Mouse (Mus musculus): ENCODE results near the gene Card19. TPM values are rescaled to one million over a fixed set of nuclear protein-coding genes. Genes with fewer than 3 reads are reported as not detected.

The Card19 gene
- polyA plus RNA-seq, 1 experiment from 2014 or later = 77.0 TPM

DNA sequence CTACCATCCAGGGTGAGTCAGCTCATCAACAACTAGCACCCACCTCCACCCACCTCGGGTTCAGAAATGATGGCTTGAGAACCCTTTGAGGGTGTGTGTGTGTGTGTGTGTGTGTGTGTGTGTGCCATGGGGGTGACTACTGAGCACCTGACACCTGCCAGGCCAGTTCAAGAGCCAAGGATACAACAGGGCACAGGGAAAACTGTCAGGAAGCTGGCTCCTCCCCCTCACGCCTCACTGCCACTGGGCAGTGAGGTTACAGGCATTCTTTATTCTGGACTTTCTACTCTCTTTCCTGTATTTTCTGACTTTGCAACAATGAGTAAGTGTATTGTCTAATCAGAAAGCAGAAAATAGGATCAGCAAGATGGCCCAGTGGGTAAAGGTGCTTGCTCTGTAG lies 33.8 kb upstream of the Card19 start:
- WGBS = 54% methylated on average over 2 of the region's 2 CpGs
- H3K27me3 ChIP-seq (ENCODE audit: insufficient read depth, low read length) = no peaks in the 10 kb centered on the region
- DNase-seq (ENCODE audit: low spot score) = peak; percentile 44
- no peak overlapping the region for H3K4me2 ChIP-seq (ENCODE audit: low read length)
- H3K4me1 ChIP-seq (replicated peaks; ENCODE audit: insufficient read depth, low read length) = peaks cover 7% of the 10 kb centered on the region; the same call in 1 of the 2 replicates
- H3K4me3 ChIP-seq (replicated peaks; ENCODE audit: low read depth, low read length) = no peak overlapping the region
- peak; percentile 71 for ATAC-seq (replicated peaks; ENCODE audit: low FRiP score, low read depth)
- no peak overlapping the region for H3K9ac ChIP-seq (ENCODE audit: low read depth, low read length)
- no peaks in the 10 kb centered on the region for H3K36me3 ChIP-seq (ENCODE audit: insufficient read depth, low read length)
- no peaks in the 10 kb centered on the region for H3K9me3 ChIP-seq (replicated peaks; ENCODE audit: low read length)
- no peak for TF ChIP-seq CTCF (IDR thresholded peaks at IDR 0.05; ENCODE audit: low read depth)
- H3K27ac ChIP-seq = no peak overlapping the region

DNA sequence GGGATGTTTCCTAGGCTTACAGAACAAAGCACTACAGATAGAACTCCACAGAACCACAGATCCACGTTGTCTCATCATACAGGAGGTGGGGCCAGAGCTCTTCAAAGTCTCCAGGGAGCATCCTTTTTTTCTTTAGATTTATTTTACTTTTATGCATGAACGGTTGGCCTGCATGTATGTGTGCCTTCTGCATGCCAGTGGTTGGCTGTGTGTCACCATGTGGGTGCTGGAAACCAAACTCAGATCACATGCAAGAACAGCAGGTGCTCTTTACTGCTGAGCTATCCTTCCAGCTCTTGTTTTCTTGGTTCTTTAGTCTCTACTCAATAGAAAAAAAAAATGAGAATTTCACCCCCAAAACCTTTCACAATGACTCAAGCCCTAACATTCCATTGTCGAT lies 33.1 kb upstream of the Card19 start:
- peaks cover 7% of the 10 kb centered on the region; the same call in 1 of the 2 replicates for H3K4me1 ChIP-seq (replicated peaks; ENCODE audit: insufficient read depth, low read length)

DNA sequence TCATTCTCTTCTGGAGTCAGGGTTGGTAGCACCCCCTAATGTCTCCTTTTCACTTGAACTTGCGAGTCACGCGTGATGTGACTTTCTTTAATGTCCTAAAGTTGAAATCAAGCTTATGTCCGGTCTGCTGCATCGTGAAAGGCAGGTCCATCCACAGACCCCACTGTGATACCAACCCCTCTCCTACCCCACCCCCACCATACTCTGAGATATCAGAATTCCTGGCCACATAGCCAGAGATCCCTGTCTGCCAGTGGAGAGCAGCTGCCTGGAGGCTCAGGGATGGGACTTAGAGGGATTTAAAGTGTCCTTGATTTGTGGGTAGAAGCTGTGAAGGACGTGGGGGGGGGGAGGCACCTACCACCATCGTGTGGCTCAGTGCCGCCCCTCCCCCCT lies 32.6 kb upstream of the Card19 start, which contains the start of gene Susd3:
Susd3 (minus strand) TSS at position 240 of the 396 bp plus-strand sequence.
- WGBS = 12% methylated on average over 8 of the region's 8 CpGs
- Histone ChIP-seq H3K9ac (ENCODE audit: low read depth, low read length) (peak within 1 kb of the TSS; percentile 53; the same call in 1 of the 2 replicates), H3K4me1 (replicated peaks; ENCODE audit: insufficient read depth, low read length) (peaks cover 7% of the 10 kb centered on the region; the same call in 1 of the 2 replicates)

More for the DNA sequence above, 33.1 kb upstream of the Card19 start:
- Histone ChIP-seq H3K27me3 (ENCODE audit: insufficient read depth, low read length) (no peaks in the 10 kb centered on the region), H3K9ac (ENCODE audit: low read depth, low read length) (no peak overlapping the region), H3K36me3 (ENCODE audit: insufficient read depth, low read length) (no peaks in the 10 kb centered on the region), H3K4me3 (replicated peaks; ENCODE audit: low read depth, low read length) (no peak overlapping the region), H3K27ac (peak overlapping the region; percentile 19; the same call in 1 of the 2 replicates), H3K4me2 (ENCODE audit: low read length) (no peak overlapping the region), H3K9me3 (replicated peaks; ENCODE audit: low read length) (no peaks in the 10 kb centered on the region)
- no peak for DNase-seq (ENCODE audit: low spot score)
- WGBS = 60% methylated on average over 3 of the region's 3 CpGs
- no peak for TF ChIP-seq CTCF (IDR thresholded peaks at IDR 0.05; ENCODE audit: low read depth)
- ATAC-seq (replicated peaks; ENCODE audit: low FRiP score, low read depth) = no peak

DNA sequence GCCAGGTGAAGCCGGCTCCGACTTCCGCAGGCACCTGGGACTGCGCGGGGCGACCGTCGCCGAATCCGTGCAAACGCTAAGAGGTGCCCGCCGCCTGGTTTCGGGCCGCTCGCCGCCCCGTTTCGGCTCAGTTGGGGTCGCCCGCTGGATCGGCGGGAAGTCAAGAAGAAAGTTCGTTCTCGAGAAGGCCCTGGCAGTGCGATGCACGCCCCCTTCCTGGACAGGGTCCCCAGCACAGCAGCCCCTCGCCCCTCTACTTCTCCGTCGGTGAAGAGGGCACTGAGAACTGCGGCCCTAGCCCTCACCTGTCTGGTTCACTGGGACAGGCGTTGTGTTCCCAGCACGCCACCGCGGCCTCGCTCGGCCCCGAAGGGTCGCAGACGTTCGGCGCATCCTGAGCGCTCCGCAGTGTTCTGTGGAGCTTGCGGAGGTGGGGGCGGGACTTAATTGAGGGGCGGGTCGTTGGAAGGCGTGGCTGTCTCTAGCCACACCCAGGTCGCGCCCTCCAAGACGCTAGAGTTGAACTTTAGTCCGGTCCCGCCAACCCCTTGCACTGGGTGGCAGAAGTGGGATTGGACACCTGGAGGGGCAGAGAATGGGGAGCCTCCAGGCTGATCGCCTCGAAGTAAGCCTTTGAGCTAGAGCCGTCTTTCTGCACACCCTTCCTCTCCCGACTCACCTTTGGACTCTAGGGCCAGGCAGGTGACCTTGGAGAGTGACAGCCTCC lies 32.1 kb upstream of the Card19 start:
- DNase-seq (ENCODE audit: low spot score) = peak; percentile 42
- H3K36me3 ChIP-seq (ENCODE audit: insufficient read depth, low read length) = no peaks in the 10 kb centered on the region

More for the DNA sequence above, 32.6 kb upstream of the Card19 start, which contains the start of gene Susd3:
- Histone ChIP-seq H3K4me2 (ENCODE audit: low read length) (peak within 1 kb of the TSS; percentile 66), H3K9me3 (replicated peaks; ENCODE audit: low read length) (no peaks in the 10 kb centered on the region), H3K36me3 (ENCODE audit: insufficient read depth, low read length) (no peaks in the 10 kb centered on the region), H3K27me3 (ENCODE audit: insufficient read depth, low read length) (no peaks in the 10 kb centered on the region), H3K4me3 (replicated peaks; ENCODE audit: low read depth, low read length) (peak within 1 kb of the TSS; percentile 39), H3K27ac (peak within 1 kb of the TSS; percentile 51)
- ATAC-seq (replicated peaks; ENCODE audit: low FRiP score, low read depth) = no peak
- TF ChIP-seq CTCF (IDR thresholded peaks at IDR 0.05; ENCODE audit: low read depth) = no peak
- no peak for DNase-seq (ENCODE audit: low spot score)

DNA sequence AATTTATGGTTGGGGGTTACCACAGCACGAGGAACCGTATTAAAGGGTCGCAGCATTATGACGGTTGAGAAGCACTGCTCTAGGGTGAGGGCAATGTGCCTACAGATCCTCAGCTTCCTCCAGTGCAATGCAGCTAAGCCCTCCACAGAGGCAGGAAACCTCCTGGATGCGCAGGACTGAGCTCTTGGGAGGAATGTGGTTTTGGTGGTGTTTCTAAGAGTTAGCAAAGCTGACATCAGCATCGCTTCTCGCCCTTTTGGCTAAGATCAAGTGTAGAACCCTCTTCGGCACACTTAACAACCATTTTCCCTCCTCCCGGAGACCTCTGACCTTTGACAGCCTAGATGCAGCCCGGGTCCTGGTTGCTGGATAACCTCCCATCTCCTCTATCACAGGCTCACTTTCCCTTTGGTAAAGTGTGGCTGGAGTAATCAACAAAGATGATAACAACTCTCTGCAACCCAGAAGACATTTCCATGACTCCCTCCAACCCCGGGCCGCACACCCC lies 31.4 kb upstream of the Card19 start:
- H3K4me3 ChIP-seq (replicated peaks; ENCODE audit: low read depth, low read length) = peak overlapping the region; percentile 39
- no peaks in the 10 kb centered on the region for H3K9me3 ChIP-seq (replicated peaks; ENCODE audit: low read length)
- H3K27ac ChIP-seq = peak overlapping the region; percentile 51; the same call in 1 of the 2 replicates
- ATAC-seq (replicated peaks; ENCODE audit: low FRiP score, low read depth) = no peak
- no peaks in the 10 kb centered on the region for H3K36me3 ChIP-seq (ENCODE audit: insufficient read depth, low read length)
- H3K4me2 ChIP-seq (ENCODE audit: low read length) = peak overlapping the region; percentile 66
- TF ChIP-seq CTCF (IDR thresholded peaks at IDR 0.05; ENCODE audit: low read depth) = no peak
- no peak for DNase-seq (ENCODE audit: low spot score)
- 36% methylated on average over 12 of the region's 12 CpGs for WGBS
- no peaks in the 10 kb centered on the region for H3K27me3 ChIP-seq (ENCODE audit: insufficient read depth, low read length)
- H3K4me1 ChIP-seq (replicated peaks; ENCODE audit: insufficient read depth, low read length) = peaks cover 7% of the 10 kb centered on the region; the same call in 1 of the 2 replicates
- H3K9ac ChIP-seq (ENCODE audit: low read depth, low read length) = peak overlapping the region; percentile 53; the same call in 1 of the 2 replicates

More for the DNA sequence above, 32.1 kb upstream of the Card19 start:
- H3K27ac ChIP-seq = peak overlapping the region; percentile 51; the same call in 1 of the 2 replicates
- peak overlapping the region; percentile 53; the same call in 1 of the 2 replicates for H3K9ac ChIP-seq (ENCODE audit: low read depth, low read length)
- H3K4me1 ChIP-seq (replicated peaks; ENCODE audit: insufficient read depth, low read length) = peaks cover 7% of the 10 kb centered on the region; the same call in 1 of the 2 replicates
- WGBS = 1% methylated on average over 58 of the region's 58 CpGs
- peak; percentile 62 for ATAC-seq (replicated peaks; ENCODE audit: low FRiP score, low read depth)
- TF ChIP-seq CTCF (IDR thresholded peaks at IDR 0.05; ENCODE audit: low read depth) = no peak
- peak overlapping the region; percentile 66 for H3K4me2 ChIP-seq (ENCODE audit: low read length)
- no peaks in the 10 kb centered on the region for H3K27me3 ChIP-seq (ENCODE audit: insufficient read depth, low read length)
- no peaks in the 10 kb centered on the region for H3K9me3 ChIP-seq (replicated peaks; ENCODE audit: low read length)
- H3K4me3 ChIP-seq (replicated peaks; ENCODE audit: low read depth, low read length) = peak overlapping the region; percentile 39

DNA sequence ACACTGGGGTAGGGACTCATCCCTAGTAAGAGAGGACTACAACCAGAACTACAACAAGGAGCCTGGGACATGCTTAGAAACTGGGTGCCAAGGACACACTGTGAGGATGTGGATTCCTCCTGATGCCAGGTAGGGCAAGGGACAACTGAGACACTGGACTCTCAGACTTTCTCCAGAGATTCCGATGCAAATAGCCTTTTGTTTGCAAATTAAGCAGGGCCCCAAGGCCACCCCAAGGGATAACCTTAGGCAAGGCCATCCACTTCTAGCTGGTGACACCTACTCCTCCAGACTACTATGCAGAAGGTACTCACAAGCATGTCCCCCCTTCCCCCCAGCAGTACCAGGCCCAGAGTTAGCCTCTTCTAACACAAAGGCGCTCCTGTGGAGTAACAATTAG lies 30.8 kb upstream of the Card19 start:
- no peak for TF ChIP-seq CTCF (IDR thresholded peaks at IDR 0.05; ENCODE audit: low read depth)
- peak overlapping the region; percentile 66 for H3K4me2 ChIP-seq (ENCODE audit: low read length)
- H3K9me3 ChIP-seq (replicated peaks; ENCODE audit: low read length) = no peaks in the 10 kb centered on the region
- 90% methylated on average over 2 of the region's 2 CpGs for WGBS
- peak overlapping the region; percentile 62 for H3K27ac ChIP-seq
- H3K36me3 ChIP-seq (ENCODE audit: insufficient read depth, low read length) = no peaks in the 10 kb centered on the region
- H3K27me3 ChIP-seq (ENCODE audit: insufficient read depth, low read length) = no peaks in the 10 kb centered on the region
- DNase-seq (ENCODE audit: low spot score) = no peak
- 0 out of 2 replicates have a peak overlapping the region, but pooled peaks have one; percentile 8 for H3K9ac ChIP-seq (ENCODE audit: low read depth, low read length)
- peak overlapping the region; percentile 39 for H3K4me3 ChIP-seq (replicated peaks; ENCODE audit: low read depth, low read length)
- ATAC-seq (replicated peaks; ENCODE audit: low FRiP score, low read depth) = no peak
- H3K4me1 ChIP-seq (replicated peaks; ENCODE audit: insufficient read depth, low read length) = peaks cover 7% of the 10 kb centered on the region; the same call in 1 of the 2 replicates
